Mouse (Mus musculus): Measurements from ENCODE around the gene Ssh1. TPM values are rescaled to one million over a fixed set of nuclear protein-coding genes. Genes with fewer than 3 reads are reported as not detected.

Ssh1 gene
- total and polyA plus RNA-seq, 3 experiments, result 9.9 to 24.6 (median 15.5) TPM

GRCm38 (mm10) chr5:113993031-113993486, 635 bp downstream of the Ssh1 start:
- DNase-seq, result peak; percentile 70

- no peak for DNase-seq
These were observed 1.3 kb downstream of the Ssh1 start for GRCm38 (mm10) chr5:113992339-113992831.

- peak; percentile 56 for DNase-seq
These were observed 2.6 kb downstream of the Ssh1 start for GRCm38 (mm10) chr5:113991141-113991540.

GRCm38 (mm10) chr5:113990593-113990992, 3.1 kb downstream of the Ssh1 start:
- no peak for DNase-seq

- peak; percentile 63 for DNase-seq
These were observed 4.2 kb downstream of the Ssh1 start for GRCm38 (mm10) chr5:113989437-113990024.

- peak; percentile 45 for DNase-seq
These were observed 7.3 kb downstream of the Ssh1 start for GRCm38 (mm10) chr5:113986182-113986961.

GRCm38 (mm10) chr5:113985737-113986136, 8.0 kb downstream of the Ssh1 start:
- DNase-seq, result no peak

- no peak for DNase-seq
These were observed 9.5 kb downstream of the Ssh1 start for GRCm38 (mm10) chr5:113984025-113984740.

GRCm38 (mm10) chr5:113983541-113983940, 10.2 kb downstream of the Ssh1 start:
- no peak for DNase-seq

GRCm38 (mm10) chr5:113981843-113982242, 11.9 kb downstream of the Ssh1 start:
- DNase-seq, result no peak

GRCm38 (mm10) chr5:113981171-113981570, 12.5 kb downstream of the Ssh1 start:
- no peak for DNase-seq

GRCm38 (mm10) chr5:113980511-113980910, 13.2 kb downstream of the Ssh1 start:
- DNase-seq, result no peak

- DNase-seq, result no peak
These were observed 16.4 kb downstream of the Ssh1 start for GRCm38 (mm10) chr5:113977309-113977708.

GRCm38 (mm10) chr5:113976597-113976996, 17.1 kb downstream of the Ssh1 start:
- DNase-seq, result no peak

- peak; percentile 86 for DNase-seq
These were observed 18.0 kb downstream of the Ssh1 start for GRCm38 (mm10) chr5:113975538-113976215.

- DNase-seq, result no peak
These were observed 19.1 kb downstream of the Ssh1 start for GRCm38 (mm10) chr5:113974576-113974975.

GRCm38 (mm10) chr5:113973790-113974189, 19.9 kb downstream of the Ssh1 start:
- no peak for DNase-seq

GRCm38 (mm10) chr5:113972589-113973515, 20.8 kb downstream of the Ssh1 start:
- DNase-seq, result no peak

- DNase-seq, result no peak
These were observed 22.2 kb downstream of the Ssh1 start for GRCm38 (mm10) chr5:113971434-113971960.

- DNase-seq, result no peak
These were observed 25.3 kb downstream of the Ssh1 start for GRCm38 (mm10) chr5:113968371-113968770.
